Mouse (Mus musculus) hindbrain, postnatal 0 days (tissue): ENCODE measurements at regions not wholly inside any gene's neighbourhood (a gene's known extent, or its start where the extent isn't known, plus 50 kb on each side); places are given as distances from the start of the nearest gene placed in this dataset.

Experiments
- ATAC-seq: fragments of 200-750 bp; cut with Nextera tagmentation; 2 replicates; pipeline ENCODE4 v1.8.0; 2017; ENCODE audit warnings: mild to moderate bottlenecking, moderate TSS enrichment, moderate library complexity
- DNase-seq: peaks from one replicate; pipeline ENCODE4 v3.0.0-alpha.2; 2015; ENCODE audit warnings: low spot score
- H3K27ac ChIP-seq: fragments of 300-500 bp; sonication (generic); 2 replicates; pipeline ENCODE4 v1.5.1; 2014; ENCODE audit warnings: mild to moderate bottlenecking
- H3K27me3 ChIP-seq: fragments of 300-500 bp; sonication (generic); 2 replicates; pipeline ENCODE4 v1.6.1; 2014; ENCODE audit warnings: low read length, mixed read lengths; ENCODE audit not compliant: insufficient read depth
- H3K36me3 ChIP-seq: fragments of 300-500 bp; sonication (generic); 2 replicates; pipeline ENCODE4 v1.6.1; 2014; ENCODE audit warnings: low read length, mixed read lengths; ENCODE audit not compliant: insufficient read depth
- H3K4me1 ChIP-seq: fragments of 300-500 bp; sonication (generic); 2 replicates; pipeline ENCODE4 v1.6.1; 2014; ENCODE audit warnings: antibody characterized with exemption, low read length, mixed read lengths; ENCODE audit not compliant: insufficient read depth
- H3K4me2 ChIP-seq: fragments of 300-500 bp; sonication (generic); 2 replicates; pipeline ENCODE4 v1.6.1; 2014; ENCODE audit warnings: low read depth, mild to moderate bottlenecking, low read length, moderate library complexity, mixed read lengths
- H3K4me3 ChIP-seq: fragments of 300-500 bp; sonication (generic); 2 replicates; pipeline ENCODE4 v1.5.1; 2014; ENCODE audit warnings: low read length
- H3K9ac ChIP-seq: fragments of 300-500 bp; sonication (generic); replicated peaks from 2 replicates; pipeline ENCODE4 v1.6.1; 2014; ENCODE audit warnings: mild to moderate bottlenecking, low read length, moderate library complexity, mixed read lengths
- H3K9me3 ChIP-seq: fragments of 300-500 bp; sonication (generic); 2 replicates; pipeline ENCODE4 v1.6.1; 2016; ENCODE audit warnings: low read length, mixed read lengths
- CTCF ChIP-seq: IDR thresholded peaks from 2 replicates; pipeline ENCODE4 v1.5.1; 2016; ENCODE audit warnings: antibody characterized with exemption, control low read depth, low read depth
- WGBS: fragments of 180-500 bp; shearing (Covaris S2); extraction: QIAGEN DNeasy Blood & Tissue Kit; methylation state at CpG from one replicate; pipeline ENCODE4 v1.1.7; 2014; 5-methylcytosine and 5-hydroxymethylcytosine counted together

- no peak overlapping the region for H3K4me2 ChIP-seq
- no peak for TF ChIP-seq CTCF
- no peak overlapping the region for H3K9ac ChIP-seq
- H3K36me3 ChIP-seq = no peaks in the 10 kb centered on the region
- no peaks in the 10 kb centered on the region for H3K27me3 ChIP-seq
- H3K4me3 ChIP-seq = no peak overlapping the region
- DNase-seq = no peak
- H3K4me1 ChIP-seq = no peaks in the 10 kb centered on the region
- no peak for ATAC-seq
- H3K9me3 ChIP-seq = no peaks in the 10 kb centered on the region
- no peak overlapping the region for H3K27ac ChIP-seq
- whole genome bisulfite sequencing = 57% methylated on average over 8 of the region's 8 CpGs
Measured at GRCm38 (mm10) chr16:12900670-12901069, 208.8 kb upstream of the Ercc4 start.

GRCm38 (mm10) chr16:12901096-12901995 lies 208.1 kb upstream of the Ercc4 start:
- WGBS = 35% methylated on average over 9 of the region's 9 CpGs
- H3K4me2 ChIP-seq = no peak overlapping the region
- no peaks in the 10 kb centered on the region for H3K4me1 ChIP-seq
- no peaks in the 10 kb centered on the region for H3K27me3 ChIP-seq
- no peak overlapping the region for H3K9ac ChIP-seq
- H3K36me3 ChIP-seq = no peaks in the 10 kb centered on the region
- no peak overlapping the region for H3K4me3 ChIP-seq
- no peak overlapping the region for H3K27ac ChIP-seq
- TF ChIP-seq CTCF = no peak
- DNase-seq (peak; percentile 55), ATAC-seq (peak; percentile 83)
- H3K9me3 ChIP-seq = no peaks in the 10 kb centered on the region

- Histone ChIP-seq H3K9ac (no peak overlapping the region), H3K27me3 (no peaks in the 10 kb centered on the region), H3K36me3 (no peaks in the 10 kb centered on the region), H3K27ac (no peak overlapping the region), H3K4me1 (no peaks in the 10 kb centered on the region), H3K4me2 (no peak overlapping the region), H3K9me3 (no peaks in the 10 kb centered on the region), H3K4me3 (no peak overlapping the region)
- ATAC-seq = no peak; the same call in 1 of the 2 replicates
- no peak for TF ChIP-seq CTCF
- DNase-seq = no peak
Measured at GRCm38 (mm10) chr16:12901996-12902319, 207.5 kb upstream of the Ercc4 start.

GRCm38 (mm10) chr16:12903161-12903560 lies 206.3 kb upstream of the Ercc4 start:
- no peak for TF ChIP-seq CTCF
- ATAC-seq = no peak

GRCm38 (mm10) chr16:12904937-12905336 lies 204.5 kb upstream of the Ercc4 start:
- Histone ChIP-seq H3K4me3 (no peak overlapping the region), H3K9ac (no peak overlapping the region), H3K36me3 (no peaks in the 10 kb centered on the region), H3K27ac (no peak overlapping the region), H3K27me3 (no peaks in the 10 kb centered on the region), H3K9me3 (no peaks in the 10 kb centered on the region), H3K4me2 (no peak overlapping the region), H3K4me1 (no peaks in the 10 kb centered on the region)
- 67% methylated on average over 1 of the region's 1 CpGs for WGBS
- DNase-seq (no peak), ATAC-seq (no peak)
- no peak for TF ChIP-seq CTCF

More at GRCm38 (mm10) chr16:12903161-12903560, 206.3 kb upstream of the Ercc4 start:
- Histone ChIP-seq H3K9ac (no peak overlapping the region), H3K4me2 (no peak overlapping the region), H3K27me3 (no peaks in the 10 kb centered on the region), H3K4me1 (no peaks in the 10 kb centered on the region), H3K9me3 (no peaks in the 10 kb centered on the region), H3K27ac (no peak overlapping the region), H3K36me3 (no peaks in the 10 kb centered on the region), H3K4me3 (no peak overlapping the region)
- DNase-seq = no peak
- WGBS = 93% methylated on average over 2 of the region's 2 CpGs

- no peaks in the 10 kb centered on the region for H3K9me3 ChIP-seq
- H3K4me1 ChIP-seq = no peaks in the 10 kb centered on the region
- DNase-seq (no peak), ATAC-seq (no peak)
- H3K4me3 ChIP-seq = no peak overlapping the region
- H3K36me3 ChIP-seq = no peaks in the 10 kb centered on the region
- WGBS = 94% methylated on average over 6 of the region's 6 CpGs
- no peak overlapping the region for H3K4me2 ChIP-seq
- no peak overlapping the region for H3K9ac ChIP-seq
- H3K27ac ChIP-seq = no peak overlapping the region
- no peak for TF ChIP-seq CTCF
- no peaks in the 10 kb centered on the region for H3K27me3 ChIP-seq
Measured at GRCm38 (mm10) chr16:12924668-12925067, 184.8 kb upstream of the Ercc4 start.

GRCm38 (mm10) chr16:12925931-12926330 lies 183.6 kb upstream of the Ercc4 start:
- Histone ChIP-seq H3K27me3 (no peaks in the 10 kb centered on the region), H3K4me2 (no peak overlapping the region), H3K27ac (no peak overlapping the region), H3K36me3 (no peaks in the 10 kb centered on the region), H3K9me3 (no peaks in the 10 kb centered on the region), H3K4me1 (no peaks in the 10 kb centered on the region), H3K4me3 (no peak overlapping the region), H3K9ac (no peak overlapping the region)
- TF ChIP-seq CTCF = no peak
- DNase-seq = no peak
- no peak for ATAC-seq
- 80% methylated on average over 9 of the region's 9 CpGs for WGBS
